Mouse (Mus musculus) kidney, adult 9 months (tissue): Measurements from ENCODE around the gene Pex16.
A peak's percentile ranks its signal among the peaks of the same experiment; 100 is the strongest.
"Not testable (repeated sequence)": the region's sequence is repeated elsewhere in the genome, so short reads cannot be mapped to it uniquely, and the experiment has no call there.

ENCODE experiments used
- DNase-seq: peaks from one replicate; pipeline ENCODE4 v3.0.0; 2022

The Pex16 gene

GRCm38 (mm10) chr2:92389645-92390044 lies 15.2 kb downstream of the Pex16 start:
- no peak for DNase-seq

GRCm38 (mm10) chr2:92390206-92390930 lies 15.9 kb downstream of the Pex16 start:
- DNase-seq: no peak

- no peak for DNase-seq
Observed at GRCm38 (mm10) chr2:92391116-92391515, 16.6 kb downstream of the Pex16 start.

- no peak for DNase-seq
Observed at GRCm38 (mm10) chr2:92391703-92392317, 17.3 kb downstream of the Pex16 start.

- DNase-seq: no peak
Observed at GRCm38 (mm10) chr2:92392318-92393264, 18.1 kb downstream of the Pex16 start.

- DNase-seq: no peak
Observed at GRCm38 (mm10) chr2:92395535-92395934, 21.1 kb downstream of the Pex16 start.

- DNase-seq: no peak
Observed at GRCm38 (mm10) chr2:92397436-92397835, 23.0 kb downstream of the Pex16 start.

- not testable (repeated sequence) for DNase-seq
Observed at GRCm38 (mm10) chr2:92399877-92400276, 25.4 kb downstream of the Pex16 start.

GRCm38 (mm10) chr2:92400682-92401081 lies 26.2 kb downstream of the Pex16 start:
- DNase-seq: no peak

- no peak for DNase-seq
Observed at GRCm38 (mm10) chr2:92401091-92401561, 26.6 kb downstream of the Pex16 start, which contains the start of gene Mapk8ip1. Gene Mapk8ip1, minus strand, starts transcription at chr2:92401263.

GRCm38 (mm10) chr2:92402591-92403326 lies 28.3 kb downstream of the Pex16 start:
- peak; percentile 73 for DNase-seq

GRCm38 (mm10) chr2:92403776-92404319 lies 29.4 kb downstream of the Pex16 start:
- DNase-seq: no peak

GRCm38 (mm10) chr2:92404737-92405136 lies 30.3 kb downstream of the Pex16 start:
- no peak for DNase-seq

GRCm38 (mm10) chr2:92405687-92406086 lies 31.2 kb downstream of the Pex16 start:
- no peak for DNase-seq

GRCm38 (mm10) chr2:92408309-92409045 lies 34.0 kb downstream of the Pex16 start:
- peak; percentile 77 for DNase-seq

GRCm38 (mm10) chr2:92411705-92412104 lies 37.2 kb downstream of the Pex16 start:
- DNase-seq: no peak

GRCm38 (mm10) chr2:92421723-92422387 lies 47.4 kb downstream of the Pex16 start:
- DNase-seq: peak; percentile 72

- DNase-seq: peak; percentile 64
Observed at GRCm38 (mm10) chr2:92422388-92423135, 48.1 kb downstream of the Pex16 start.

GRCm38 (mm10) chr2:92423156-92423555 lies 48.7 kb downstream of the Pex16 start:
- DNase-seq: no peak
